Mouse (Mus musculus) CD4-positive helper T cell, adult 2 months (primary cell): ENCODE measurements around the gene Cd209a.
"Not testable (repeated sequence)": the region's sequence is repeated elsewhere in the genome, so short reads cannot be mapped to it uniquely, and the experiment has no call there.

ENCODE experiments used
- DNase-seq: peaks from one replicate; pipeline ENCODE4 v3.0.0-alpha.2; 2012; ENCODE audit warnings: low read depth, missing footprints, low spot score

Gene Cd209a

GRCm38 (mm10) chr8:3748761-3749160, at the start of gene Cd209a:
TSS of gene Cd209a (minus strand) at chr8:3748984.
- DNase-seq, result no peak

GRCm38 (mm10) chr8:3768641-3769040, 19.9 kb upstream of the Cd209a start:
- not testable (repeated sequence) for DNase-seq

GRCm38 (mm10) chr8:3754261-3754850, 5.6 kb upstream of the Cd209a start:
- DNase-seq, result peak; percentile 98

GRCm38 (mm10) chr8:3736947-3737346, 11.8 kb downstream of the Cd209a start:
- DNase-seq, result no peak

- no peak for DNase-seq
These were observed 13.2 kb downstream of the Cd209a start for GRCm38 (mm10) chr8:3735599-3735998.

GRCm38 (mm10) chr8:3734084-3734483, 14.7 kb downstream of the Cd209a start:
- no peak for DNase-seq

GRCm38 (mm10) chr8:3721041-3721440, 27.7 kb downstream of the Cd209a start:
- DNase-seq, result no peak

- DNase-seq, result no peak
These were observed 28.2 kb downstream of the Cd209a start, which contains the start of gene Clec4g for GRCm38 (mm10) chr8:3720551-3720950. TSS of gene Clec4g (minus strand) at chr8:3720651.

- DNase-seq, result peak; percentile 54
These were observed 30.2 kb downstream of the Cd209a start for GRCm38 (mm10) chr8:3718559-3718958.

GRCm38 (mm10) chr8:3717321-3717954, 31.3 kb downstream of the Cd209a start:
- DNase-seq, result no peak

- peak; percentile 12 for DNase-seq
These were observed 37.1 kb downstream of the Cd209a start for GRCm38 (mm10) chr8:3711646-3712045.

- DNase-seq, result no peak
These were observed 38.5 kb downstream of the Cd209a start for GRCm38 (mm10) chr8:3710312-3710711.

GRCm38 (mm10) chr8:3707611-3708010, 41.2 kb downstream of the Cd209a start:
- DNase-seq, result no peak

- DNase-seq, result no peak
These were observed 43.1 kb downstream of the Cd209a start for GRCm38 (mm10) chr8:3705711-3706110.

GRCm38 (mm10) chr8:3701491-3701890, 47.3 kb downstream of the Cd209a start:
- DNase-seq, result no peak

GRCm38 (mm10) chr8:3694121-3694520, 54.7 kb downstream of the Cd209a start, which contains the start of gene Fcer2a:
TSS of gene Fcer2a (minus strand) at chr8:3694175.
- DNase-seq, result no peak
